Mouse (Mus musculus): ENCODE measurements at regions not wholly inside any gene's neighbourhood (a gene's known extent, or its start where the extent isn't known, plus 50 kb on each side); places are given as distances from the start of the nearest gene placed in this dataset.
A peak's percentile ranks its signal among the peaks of the same experiment; 100 is the strongest.

DNA sequence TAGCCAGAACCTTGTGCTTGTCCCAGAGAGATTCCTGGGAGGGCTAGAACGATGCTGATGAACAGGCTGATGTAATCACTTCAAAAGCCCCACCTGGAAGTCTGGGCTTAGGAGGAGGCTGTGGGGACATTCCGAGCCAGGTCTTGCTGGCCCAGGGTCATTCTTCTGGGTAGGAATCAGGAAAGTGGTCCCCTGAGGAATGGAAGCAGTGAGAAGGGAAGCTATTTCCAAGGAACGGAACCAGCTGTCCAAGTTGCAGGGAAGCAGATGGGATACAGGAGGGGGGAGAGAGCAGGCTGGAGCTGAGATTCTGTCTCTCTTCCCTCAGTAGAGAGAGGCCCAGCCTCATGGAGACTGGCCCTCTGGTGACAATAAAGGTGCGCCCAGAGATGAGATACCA is 243.9 kb downstream of the Tcf7l2 start:
- peak; percentile 20 for DNase-seq

DNA sequence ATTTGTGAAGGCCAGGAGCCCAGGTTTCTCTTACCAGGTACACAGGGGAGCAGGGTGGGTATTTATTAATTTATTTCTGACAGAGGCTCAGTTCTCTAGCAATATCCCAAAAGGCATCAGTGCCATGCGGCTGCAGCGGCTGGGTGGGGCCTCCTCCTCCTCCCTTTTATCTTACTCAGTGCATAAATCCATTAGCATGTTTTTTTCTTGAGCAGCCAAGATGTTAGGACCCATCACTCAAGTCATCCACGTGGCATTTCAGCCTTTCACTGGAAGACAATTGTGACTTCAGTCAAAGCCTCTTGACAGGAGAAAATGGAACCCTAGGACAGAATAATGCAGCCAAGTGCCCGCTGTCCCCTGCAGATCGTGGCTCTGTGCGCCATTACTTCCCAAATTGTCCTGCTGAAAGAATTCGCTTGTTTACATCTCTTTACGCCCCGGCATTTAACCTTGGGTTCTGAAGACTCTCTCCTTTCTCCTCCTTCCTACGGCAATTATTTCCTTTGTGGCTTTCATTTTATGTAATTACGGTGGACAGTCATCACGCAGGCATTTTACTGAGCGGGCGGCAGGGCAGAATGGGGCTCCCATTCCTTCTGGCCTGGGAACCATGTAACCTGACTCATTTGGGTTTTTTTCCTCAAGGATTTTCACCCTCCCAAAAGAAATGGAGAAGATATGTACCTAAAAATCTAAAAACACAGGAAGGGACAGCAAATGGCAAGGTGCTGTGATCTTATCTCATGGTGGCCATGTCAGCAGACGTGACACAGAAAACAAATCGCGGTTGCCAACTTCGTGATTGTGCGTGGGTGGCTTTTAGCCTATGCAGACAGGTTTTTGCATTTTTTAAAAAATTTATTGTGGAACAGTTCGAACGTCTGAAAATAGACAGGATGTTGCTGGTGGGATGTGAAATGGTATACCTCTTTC is 250.4 kb downstream of the Tcf7l2 start:
- DNase-seq, result no peak

- no peak for DNase-seq
Measured at GRCm38 (mm10) chr19:55992727-55993066, 251.1 kb downstream of the Tcf7l2 start.

- DNase-seq, result no peak
Measured at GRCm38 (mm10) chr19:55995721-55996120, 254.1 kb downstream of the Tcf7l2 start.

- DNase-seq, result peak; percentile 8
Measured at GRCm38 (mm10) chr19:55998454-55999180, 257.0 kb downstream of the Tcf7l2 start.

DNA sequence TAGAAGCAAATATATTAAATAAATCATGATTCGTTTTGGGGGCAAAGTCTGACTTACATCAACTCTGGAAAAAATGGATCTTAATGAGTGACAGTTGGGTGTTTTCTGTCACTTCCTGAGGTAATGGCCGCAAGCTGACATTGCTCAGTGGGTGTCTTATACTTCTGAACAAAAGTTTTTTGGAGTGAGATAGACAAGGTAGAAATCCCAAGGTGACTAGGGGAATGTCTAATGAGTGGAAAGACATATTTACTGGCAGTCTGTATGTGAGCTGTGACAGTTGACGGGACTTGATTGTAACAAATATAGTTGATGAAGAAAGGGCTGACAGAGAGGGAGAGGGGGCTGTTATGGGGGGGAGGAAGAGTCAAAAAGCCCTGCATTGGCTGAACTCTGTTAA is 257.8 kb downstream of the Tcf7l2 start:
- no peak for DNase-seq

DNA sequence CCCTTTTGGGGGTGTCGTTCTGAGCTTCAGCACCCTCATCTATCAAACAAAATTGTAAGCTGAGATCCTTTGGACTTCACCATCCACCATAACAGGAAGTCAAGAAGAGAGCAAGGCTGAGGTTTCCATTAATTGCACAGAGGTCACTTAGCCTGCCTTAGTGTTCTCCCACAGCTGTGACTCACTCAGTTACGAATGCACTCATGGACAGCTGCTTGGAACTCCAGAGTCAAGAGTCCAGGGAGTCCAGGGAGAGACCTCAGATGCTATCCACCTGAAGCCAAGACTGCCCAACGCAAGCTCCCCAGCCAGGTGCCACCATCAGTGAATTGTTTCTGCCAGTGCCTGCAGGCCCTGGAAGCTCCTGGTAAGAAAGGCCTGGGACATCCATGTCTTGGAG is 259.8 kb downstream of the Tcf7l2 start:
- no peak for DNase-seq

DNA sequence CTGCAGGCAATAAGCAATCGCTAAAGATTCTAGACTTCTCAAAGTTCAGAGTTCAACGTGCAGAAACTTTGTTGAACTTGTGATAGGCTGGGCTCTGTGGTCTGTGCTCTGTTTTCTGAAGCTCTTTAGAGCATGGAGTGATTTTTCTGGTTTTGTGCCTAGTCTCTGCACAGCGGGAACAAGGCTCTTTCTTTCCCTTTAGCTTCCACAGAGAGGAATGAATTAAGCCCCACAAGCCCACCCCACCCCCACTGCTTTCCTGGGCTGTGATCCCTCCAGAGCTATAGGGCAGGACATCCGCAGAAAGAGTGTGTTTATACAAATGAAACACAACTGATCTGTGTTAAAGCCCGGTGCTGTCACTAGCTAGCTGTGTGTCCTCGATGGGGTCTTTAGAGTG is 264.3 kb downstream of the Tcf7l2 start:
- no peak for DNase-seq

DNA sequence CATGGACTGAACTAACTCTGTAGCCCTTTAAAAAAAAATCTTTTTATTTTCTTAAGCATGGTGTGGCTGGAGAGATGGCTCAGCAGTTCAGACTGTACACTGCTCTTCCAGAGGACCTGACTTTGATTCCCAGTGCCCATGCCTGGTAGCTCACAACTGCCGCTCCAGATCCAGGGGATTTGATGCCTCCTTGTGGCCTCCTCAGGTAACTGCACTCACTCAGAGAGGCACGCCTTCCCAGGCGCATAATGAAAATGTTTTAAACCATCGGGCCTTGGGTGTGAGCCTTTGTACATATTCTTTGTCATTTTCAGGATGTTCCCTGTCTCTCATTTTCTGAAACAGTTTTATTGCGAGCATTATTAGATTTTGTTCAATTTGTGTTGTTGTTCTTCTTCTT is 265.8 kb downstream of the Tcf7l2 start:
- no peak for DNase-seq

- no peak for DNase-seq
Measured at GRCm38 (mm10) chr19:56010766-56011165, 269.1 kb downstream of the Tcf7l2 start.

- no peak for DNase-seq
Measured at GRCm38 (mm10) chr19:56011292-56011691, 269.7 kb downstream of the Tcf7l2 start.

DNA sequence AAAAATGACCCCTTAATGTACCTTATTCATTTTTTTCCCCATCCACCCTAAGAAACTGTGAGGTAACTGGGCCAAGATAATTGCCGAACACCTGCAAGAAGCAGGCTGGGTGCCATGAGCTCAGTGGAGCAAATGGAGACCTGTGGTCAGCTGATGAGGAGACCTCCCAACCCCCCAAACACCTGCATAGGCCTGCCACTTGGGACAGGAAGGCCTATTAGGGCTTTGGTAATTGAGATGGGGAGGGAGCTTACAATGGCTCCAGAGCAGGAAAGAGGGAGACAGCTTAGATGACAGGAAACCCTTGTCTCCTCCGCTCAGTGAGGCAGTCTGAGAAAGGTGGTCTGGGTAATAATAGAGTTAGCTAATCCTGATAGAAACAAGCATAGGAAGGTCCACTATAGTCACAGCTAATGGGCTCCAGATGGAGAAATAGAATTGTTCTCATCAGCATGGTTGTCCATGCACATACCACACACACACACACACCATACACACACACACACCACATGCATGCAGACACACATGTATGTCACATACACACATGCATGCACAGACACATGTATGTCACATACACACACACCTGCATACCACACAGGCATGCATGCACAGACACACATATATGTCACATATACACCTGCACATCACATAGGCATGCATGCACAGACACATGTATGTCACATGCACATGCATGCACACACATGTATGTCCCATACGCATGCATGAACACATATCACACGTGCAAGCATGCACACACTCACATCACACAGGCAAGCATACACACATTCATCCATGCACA is 270.2 kb upstream of the Habp2 start:
- DNase-seq, result no peak

- no peak for DNase-seq
Measured at GRCm38 (mm10) chr19:56017524-56017923, 269.4 kb upstream of the Habp2 start.

- no peak for DNase-seq
Measured at GRCm38 (mm10) chr19:56019143-56019542, 267.8 kb upstream of the Habp2 start.

- no peak for DNase-seq
Measured at GRCm38 (mm10) chr19:56022348-56022747, 264.6 kb upstream of the Habp2 start.

DNA sequence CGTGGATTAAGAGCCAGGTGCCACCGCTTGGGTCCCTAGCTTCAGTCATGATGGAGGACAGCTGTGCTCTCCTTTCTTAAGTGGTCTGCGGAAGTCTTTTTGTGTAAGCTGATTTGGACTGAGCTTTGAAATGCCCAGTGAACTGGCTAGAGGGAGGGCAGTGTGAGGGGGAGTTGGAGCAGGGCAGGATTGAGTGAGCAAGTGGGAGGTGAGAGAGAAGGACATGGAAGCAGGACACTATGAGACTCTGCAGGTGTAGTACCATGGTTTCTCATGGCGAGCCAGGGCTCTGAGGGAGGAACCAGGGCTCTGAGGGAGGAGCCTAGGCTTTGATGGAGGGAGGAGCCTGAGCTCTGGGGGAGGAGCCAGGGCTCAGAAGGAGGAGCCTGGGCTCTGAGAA is 262.3 kb upstream of the Habp2 start:
- no peak for DNase-seq

- DNase-seq, result peak; percentile 48
Measured at GRCm38 (mm10) chr19:56029428-56030281, 257.3 kb upstream of the Habp2 start.

DNA sequence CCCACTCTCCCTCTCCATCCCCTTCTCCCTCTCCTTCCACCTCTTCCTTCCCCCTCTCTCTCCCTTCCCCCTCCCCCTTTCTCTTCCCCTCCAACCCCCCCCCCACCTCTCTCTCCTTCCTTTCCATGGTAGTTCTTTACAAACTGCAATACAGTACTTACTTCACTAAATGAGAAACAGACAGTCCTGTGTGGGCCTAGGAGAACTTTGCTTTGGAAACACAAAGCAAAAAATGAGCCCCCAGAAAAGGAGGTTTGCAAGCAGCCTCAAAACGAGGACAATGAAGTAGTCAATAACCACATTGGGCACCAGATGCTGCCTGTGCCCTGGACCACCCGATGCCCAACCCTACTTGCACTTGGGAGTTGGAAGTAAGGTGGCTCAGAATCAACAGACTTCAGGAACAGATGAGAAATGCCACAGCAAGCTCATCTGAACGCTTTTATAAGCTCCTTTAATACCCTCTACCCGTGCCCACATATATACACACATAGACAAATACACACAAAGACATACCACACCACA is 256.5 kb upstream of the Habp2 start:
- no peak for DNase-seq

- DNase-seq, result no peak
Measured at GRCm38 (mm10) chr19:56034552-56034951, 252.4 kb upstream of the Habp2 start.

DNA sequence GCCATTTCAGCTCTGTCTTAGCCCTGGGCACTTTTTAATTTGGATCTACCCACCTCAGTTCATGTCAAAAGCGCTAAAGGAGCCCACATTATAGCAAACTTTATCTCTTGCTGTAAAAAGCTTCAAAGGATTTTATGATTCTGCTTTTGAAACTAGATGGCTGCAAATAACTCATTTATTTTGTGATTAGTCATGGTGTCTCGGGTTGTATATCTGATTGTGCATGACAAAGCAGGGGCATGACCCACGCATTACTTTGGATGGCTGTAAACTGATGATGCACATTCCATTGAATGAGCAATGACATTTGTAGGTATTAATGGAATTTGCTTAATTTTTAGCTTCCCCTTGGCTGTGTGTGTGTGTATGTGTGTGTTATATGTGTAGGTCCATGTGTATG is 249.4 kb upstream of the Habp2 start:
- DNase-seq, result no peak

DNA sequence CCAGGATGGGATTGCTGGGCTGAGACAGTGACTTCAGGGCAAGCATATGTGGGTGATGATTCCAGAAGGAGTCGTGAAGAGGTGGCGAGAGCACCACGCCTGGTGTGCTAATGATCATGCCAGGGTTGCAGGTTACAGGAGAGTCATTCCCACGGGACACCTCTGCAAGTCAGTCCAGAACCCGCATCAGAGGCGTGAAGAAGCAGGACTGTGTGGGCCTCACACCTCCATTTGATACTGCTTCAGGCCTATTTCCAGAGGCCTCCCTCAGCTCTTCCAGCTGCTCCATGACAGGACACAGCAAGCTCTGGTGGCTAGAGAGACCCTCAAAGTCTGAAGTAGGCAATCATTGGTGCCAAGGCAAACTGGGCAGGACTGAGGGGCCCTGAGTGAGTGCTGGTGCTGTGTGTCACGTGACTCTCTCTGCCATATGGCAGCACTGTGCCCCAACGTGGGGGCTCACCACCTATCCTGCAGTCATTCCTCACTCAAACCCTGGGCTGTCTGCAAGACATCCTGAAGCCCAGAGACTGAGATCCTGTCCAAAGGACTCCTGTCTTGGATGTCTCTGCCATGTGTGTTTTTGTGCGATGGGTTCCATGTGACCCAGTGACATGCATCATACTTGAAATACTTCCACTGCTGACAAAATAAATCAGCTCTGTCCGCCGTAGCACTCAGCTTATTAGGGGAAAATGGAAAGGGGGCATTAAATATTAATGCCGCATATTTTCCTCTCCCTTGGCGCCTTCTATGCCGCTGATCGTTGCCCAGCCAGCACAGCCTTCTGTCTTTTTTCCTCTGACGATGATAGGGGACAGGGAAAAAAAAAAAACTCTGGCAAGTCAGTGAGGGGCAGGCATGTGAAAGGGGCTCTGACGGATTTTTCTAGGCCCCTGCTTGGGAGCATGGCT is 247.6 kb upstream of the Habp2 start:
- DNase-seq, result no peak
